Mouse (Mus musculus) lung, postnatal 4 days (tissue): ENCODE measurements around the gene Trpm8.

Experiments
- DNase-seq, 2 experiments: peaks; one replicate each; pipeline ENCODE4 v3.0.0; 2021

Gene Trpm8

DNA sequence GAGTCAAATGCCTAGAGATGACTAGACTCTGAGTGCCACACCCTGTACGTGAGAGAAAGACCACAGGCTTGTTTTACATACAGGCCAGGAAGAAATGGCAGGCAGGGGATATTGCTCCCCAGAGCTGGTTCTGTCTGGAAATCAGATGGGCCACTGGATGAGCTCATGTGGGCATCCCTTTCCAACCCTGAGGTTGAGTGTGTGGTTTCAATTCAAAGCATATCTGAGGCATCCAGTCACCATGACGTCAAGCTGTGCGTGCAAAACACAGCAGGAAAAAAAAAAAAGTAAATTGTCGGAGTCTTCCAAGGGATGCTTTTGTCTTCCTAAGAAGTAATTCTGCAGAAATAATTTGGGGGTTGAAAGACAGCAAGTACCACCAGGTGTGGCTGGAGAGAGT is 83.6 kb downstream of the Trpm8 start:
- DNase-seq, result no peak

- DNase-seq, result no peak
Measured at GRCm38 (mm10) chr1:88366881-88367644, 89.6 kb downstream of the Trpm8 start.

GRCm38 (mm10) chr1:88378446-88378845 is 101.0 kb downstream of the Trpm8 start:
- no peak for DNase-seq

DNA sequence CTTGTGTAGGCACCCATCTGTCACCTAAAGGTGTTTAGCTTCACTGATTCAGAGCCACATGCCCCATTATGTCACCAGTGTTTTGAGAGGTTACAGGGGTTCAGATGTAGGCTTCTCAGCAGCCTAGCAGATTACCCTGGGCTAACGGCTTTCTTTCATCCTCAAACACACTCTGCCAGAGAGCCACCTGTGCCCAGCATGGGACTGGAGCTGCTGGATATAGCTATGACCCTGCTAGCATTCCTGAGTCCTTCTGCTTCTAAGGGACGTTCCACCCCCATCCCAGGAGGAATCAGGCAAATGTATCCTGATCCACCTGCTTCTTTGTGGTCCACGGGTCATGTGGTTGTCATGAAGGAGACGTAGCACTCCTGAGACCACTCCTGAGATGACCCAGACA is 114.2 kb downstream of the Trpm8 start:
- no peak for DNase-seq

GRCm38 (mm10) chr1:88393321-88393720 is 115.9 kb downstream of the Trpm8 start:
- no peak for DNase-seq

DNA sequence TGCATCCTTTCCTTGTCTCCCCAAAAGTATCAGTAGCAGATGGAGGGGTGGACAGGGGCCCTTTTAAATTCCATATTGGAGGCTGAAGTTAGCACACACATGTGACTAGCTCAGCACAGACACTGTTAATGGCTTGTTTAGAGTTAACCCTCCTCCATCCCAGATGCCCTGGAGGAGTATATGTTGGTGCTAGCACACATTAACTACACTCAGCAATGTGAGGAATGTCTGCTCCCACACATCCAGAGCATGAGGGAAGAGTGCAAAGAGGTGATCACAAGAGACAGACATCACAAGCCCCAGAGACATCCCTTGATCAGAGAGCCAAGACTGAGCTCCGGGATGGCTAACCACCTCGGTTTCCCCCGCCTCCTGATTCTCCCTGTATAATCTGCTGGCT is 125.9 kb downstream of the Trpm8 start:
- DNase-seq, result no peak

DNA sequence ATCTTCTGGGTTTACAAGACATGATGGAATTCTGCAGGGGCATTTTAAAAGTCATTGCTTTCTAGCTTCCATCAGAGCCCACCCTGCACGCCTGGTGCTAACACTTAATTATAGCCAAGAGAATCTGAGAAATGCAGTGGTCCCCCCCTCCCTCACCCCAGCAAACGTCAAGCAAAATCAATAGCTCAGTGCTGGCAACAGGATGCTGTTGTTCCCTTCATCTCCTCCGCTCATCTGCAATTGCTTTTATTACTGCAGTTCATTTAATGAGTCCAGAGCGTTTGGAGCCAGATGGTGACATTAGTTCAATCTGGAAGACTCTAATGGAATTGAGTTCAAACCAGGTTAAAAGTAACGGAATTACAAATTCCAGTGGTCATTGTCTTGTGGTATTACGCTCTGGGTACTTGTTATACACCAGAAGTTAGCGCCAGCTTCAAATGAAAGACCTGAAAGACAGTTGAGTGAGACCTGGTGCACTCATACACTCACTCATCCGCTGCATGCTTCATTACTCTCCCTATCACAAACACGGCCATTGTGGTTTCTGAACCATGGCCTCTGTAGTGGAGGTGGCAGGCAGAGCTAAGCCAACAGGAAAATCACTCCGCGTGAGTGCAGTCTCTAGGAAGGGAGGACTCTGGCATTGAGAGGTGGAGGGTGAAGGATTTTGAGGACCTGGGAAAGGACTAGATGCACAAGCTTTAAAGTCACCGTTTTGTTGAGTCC is 128.8 kb downstream of the Trpm8 start:
- DNase-seq, result no peak

GRCm38 (mm10) chr1:88406807-88407198 is 129.3 kb downstream of the Trpm8 start, which contains the start of gene Spp2:
Spp2 (plus strand) TSS chr1:88406961.
- no peak for DNase-seq

GRCm38 (mm10) chr1:88408340-88408739 is 130.9 kb downstream of the Trpm8 start:
- no peak for DNase-seq

DNA sequence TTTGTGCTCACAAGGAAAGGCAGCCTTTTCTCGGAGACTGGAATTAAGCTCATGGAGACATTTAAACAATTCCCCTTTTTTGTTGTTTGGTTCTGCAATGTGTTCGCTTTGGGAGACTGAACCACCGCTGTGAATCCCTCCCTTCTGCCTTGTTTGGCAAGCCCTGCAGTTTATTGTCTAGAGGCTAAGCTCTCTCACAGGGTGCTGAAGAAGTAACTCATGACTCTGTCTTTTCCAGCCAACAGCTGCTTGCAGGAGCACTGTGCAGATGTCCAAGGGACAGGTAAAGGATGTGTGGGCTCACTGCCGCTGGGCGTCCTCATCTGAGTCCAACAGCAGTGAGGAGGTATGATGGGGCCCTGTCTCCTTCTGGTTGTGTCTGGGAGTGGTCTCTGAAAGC is 134.6 kb downstream of the Trpm8 start:
- DNase-seq, result no peak

DNA sequence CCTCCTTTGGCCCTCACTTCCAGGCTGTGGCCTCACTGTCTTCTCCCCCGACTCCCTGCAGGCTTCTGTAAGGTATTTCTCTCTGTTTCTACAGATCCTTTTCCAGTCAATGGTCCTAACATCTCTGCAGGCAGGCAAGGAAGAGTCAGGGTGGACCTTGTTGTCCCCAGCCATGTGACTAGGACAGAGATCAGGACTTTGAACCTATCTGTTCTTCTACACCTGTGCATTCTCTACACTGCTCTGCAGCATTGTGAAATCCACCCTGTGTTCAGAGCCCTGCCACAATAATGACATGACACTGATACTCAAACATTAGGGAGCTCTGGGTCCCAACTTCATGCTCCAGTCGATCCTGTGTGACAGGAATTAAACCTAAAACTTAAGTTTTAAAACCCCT is 141.5 kb downstream of the Trpm8 start:
- no peak for DNase-seq

DNA sequence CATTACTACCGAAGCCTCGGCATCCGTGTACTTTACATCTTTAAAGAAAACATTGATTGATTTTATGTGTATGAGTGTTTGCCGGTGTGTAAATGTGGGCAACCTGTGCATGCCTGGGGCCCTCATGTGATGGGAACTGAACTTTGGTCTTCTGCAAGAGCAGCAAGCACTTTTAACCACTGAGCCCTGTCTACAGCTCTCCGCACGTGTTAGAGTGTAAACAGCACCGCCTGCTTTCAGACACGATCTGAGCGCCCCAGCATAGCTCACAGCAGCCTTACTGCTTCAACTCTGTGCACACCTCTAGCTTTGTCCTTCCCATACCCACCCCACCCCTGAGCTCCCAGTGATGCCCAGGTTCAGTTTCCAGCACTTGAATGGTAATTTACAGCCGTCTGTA is 144.6 kb downstream of the Trpm8 start:
- no peak for DNase-seq

GRCm38 (mm10) chr1:88422846-88423395 is 145.5 kb downstream of the Trpm8 start:
- DNase-seq, result no peak

- DNase-seq, result peak; percentile 74 to 86
Measured at GRCm38 (mm10) chr1:88424602-88425252, 147.3 kb downstream of the Trpm8 start.

GRCm38 (mm10) chr1:88427987-88428741 is 150.7 kb downstream of the Trpm8 start:
- DNase-seq, result peak; percentile 46 to 72

DNA sequence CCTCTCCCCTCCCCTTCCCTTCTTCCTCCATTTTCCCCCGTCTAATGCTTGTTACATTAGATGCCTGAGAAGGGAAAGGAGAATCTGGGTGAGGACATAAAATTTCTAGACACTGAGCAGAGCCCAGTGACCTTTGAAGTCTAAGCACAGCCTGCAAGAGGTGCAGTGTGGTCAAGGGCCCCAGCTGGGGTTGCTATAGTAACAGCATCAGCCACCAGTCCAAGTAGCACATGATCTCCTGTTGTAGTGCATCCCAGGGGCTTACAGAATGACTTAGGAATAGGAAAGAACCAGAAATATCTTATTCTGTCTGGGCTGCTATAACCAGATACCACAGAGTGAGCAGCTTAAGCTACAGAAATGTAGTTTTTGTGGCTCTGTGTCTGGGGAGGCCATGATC is 152.0 kb downstream of the Trpm8 start:
- DNase-seq, result no peak

GRCm38 (mm10) chr1:88431262-88431661 is 153.8 kb downstream of the Trpm8 start:
- DNase-seq, result no peak

- no peak for DNase-seq
Measured at GRCm38 (mm10) chr1:88432601-88433000, 155.1 kb downstream of the Trpm8 start.

DNA sequence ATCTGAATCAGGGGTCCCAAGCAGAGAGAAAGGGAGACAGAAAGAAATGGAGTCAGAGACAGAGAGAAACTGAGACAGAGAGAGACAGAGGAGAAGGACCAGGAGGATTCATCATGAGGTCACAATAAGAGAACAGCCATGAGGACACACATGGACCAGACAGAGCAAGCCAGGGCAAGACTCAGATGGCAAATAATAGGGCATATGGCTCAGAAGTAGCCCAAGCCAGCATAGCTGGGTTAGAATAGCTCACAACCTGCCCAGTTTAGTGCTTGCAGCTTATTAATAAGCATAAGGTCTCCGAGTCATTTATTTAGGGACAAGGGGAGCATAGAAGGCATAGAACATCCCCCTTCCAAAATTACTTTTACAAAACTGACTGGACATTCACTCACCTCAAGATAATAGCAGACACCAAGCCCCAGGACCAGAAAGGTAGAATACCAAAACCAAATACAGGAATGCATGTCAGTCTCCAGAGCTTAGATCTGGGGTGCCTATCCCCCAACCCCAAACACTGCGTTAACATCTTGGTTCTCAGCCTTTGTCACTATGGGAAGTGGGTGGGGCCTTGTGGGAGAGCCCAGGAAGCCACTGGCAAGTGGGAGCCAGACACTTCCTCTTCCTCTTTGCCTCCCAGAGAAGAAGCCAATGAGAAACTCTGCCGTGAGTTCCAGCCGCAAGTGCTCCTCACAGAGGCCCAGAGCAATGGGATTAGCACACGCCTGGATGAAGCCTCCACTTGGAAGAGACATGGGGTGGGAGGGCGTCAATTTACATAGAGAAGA is 155.8 kb downstream of the Trpm8 start:
- no peak for DNase-seq

- no peak for DNase-seq
Measured at GRCm38 (mm10) chr1:88434057-88434456, 156.6 kb downstream of the Trpm8 start.

DNA sequence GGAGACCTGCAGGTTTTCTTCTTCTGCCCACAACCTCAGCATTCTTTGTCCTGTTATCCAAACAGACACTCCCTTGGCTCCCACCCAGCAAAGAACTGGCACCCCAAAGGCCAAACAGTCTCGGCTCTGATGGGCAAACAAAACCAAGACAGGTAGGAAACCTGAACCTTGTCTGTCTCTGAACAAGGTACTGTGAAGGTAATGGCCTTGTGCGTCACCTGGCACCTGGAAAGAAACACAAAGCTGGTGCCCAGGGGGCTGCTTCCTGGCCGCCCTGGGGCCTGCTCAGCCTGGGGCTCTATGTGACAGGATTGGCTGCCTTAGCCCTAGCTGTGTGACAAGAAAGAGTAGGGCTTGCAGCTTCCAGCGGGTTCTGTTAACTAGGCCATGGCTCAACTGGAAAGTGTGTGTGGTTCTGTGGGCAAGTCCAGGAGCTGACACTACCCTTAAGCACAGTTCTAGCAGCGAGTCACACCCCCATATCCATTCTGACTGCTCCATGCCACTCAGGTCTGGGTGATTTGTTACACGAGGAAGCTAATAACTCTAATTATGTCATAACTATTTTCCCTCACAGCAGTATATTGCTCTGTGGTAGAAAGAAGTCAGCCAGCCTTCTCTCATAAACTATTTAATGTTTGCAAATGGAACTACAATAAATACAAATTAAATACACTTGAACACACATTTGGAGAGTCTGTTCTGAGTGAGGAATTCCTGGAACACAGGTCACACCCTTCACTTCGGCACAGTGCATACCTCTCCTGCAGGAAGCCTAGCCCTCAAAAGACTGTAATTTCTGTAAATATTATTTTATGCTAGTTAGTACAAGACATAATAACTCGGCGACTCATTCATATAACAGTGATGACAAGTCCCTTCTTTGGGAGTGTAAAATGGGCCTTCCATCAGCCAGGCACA is 160.0 kb downstream of the Trpm8 start:
- peak; percentile 71 to 84 for DNase-seq
